Mouse (Mus musculus) ES-E14 (cell line): ENCODE results near the gene Ptgir.

Source experiments
- CHD2 ChIP-seq: IDR thresholded peaks from 2 replicates; pipeline ENCODE4 v1.6.1; 2014; ENCODE audit warnings: mild to moderate bottlenecking, low read depth, low read length, inconsistent platforms
- MAFK ChIP-seq: IDR thresholded peaks from 2 replicates; pipeline ENCODE4 v1.6.1; 2014; ENCODE audit warnings: mild to moderate bottlenecking, low read depth, low read length, inconsistent platforms; ENCODE audit not compliant: insufficient read depth
- ZC3H11A ChIP-seq: IDR thresholded peaks from 2 replicates; pipeline ENCODE4 v1.6.1; 2012; ENCODE audit warnings: low read depth, mild to moderate bottlenecking, inconsistent platforms, low read length, borderline replicate concordance
- ZNF384 ChIP-seq: IDR thresholded peaks from 2 replicates; pipeline ENCODE4 v1.6.1; 2012; ENCODE audit warnings: low read depth, low read length, inconsistent platforms

DNA sequence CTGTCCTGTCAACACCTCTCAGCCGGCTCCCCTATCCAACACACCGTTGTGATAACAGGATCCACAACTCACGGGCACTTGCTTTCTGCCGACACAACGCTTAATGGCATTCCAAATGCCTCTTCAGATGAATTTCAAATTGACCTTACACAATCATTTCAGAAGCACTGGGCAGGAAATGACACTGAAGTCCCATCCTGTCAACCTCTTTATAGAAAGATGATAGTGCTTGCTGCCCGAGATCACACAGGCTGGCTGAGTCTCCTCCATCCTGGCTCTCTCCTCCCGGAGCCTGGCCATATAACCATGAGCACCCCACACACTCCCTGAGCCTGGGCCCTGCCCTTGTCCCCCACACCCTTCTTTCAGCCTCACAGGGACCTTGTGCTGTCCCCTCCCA is 1.6 kb downstream of the Ptgir start:
- TF ChIP-seq MAFK (no peak), ZNF384 (no peak), CHD2 (no peak), ZC3H11A (no peak)
